Mouse (Mus musculus): Measurements from ENCODE around the gene Sucnr1. TPM values are rescaled to one million over a fixed set of nuclear protein-coding genes. Genes with fewer than 3 reads are reported as not detected.
A peak's percentile ranks its signal among the peaks of the same experiment; 100 is the strongest.
"Not testable (repeated sequence)": the region's sequence is repeated elsewhere in the genome, so short reads cannot be mapped to it uniquely, and the experiment has no call there.

Gene Sucnr1
- total RNA-seq (2014; fragmentation: Nextera tagmentation): not detected in 2 replicates
- not detected in 2 replicates for total RNA-seq (2017)

- no peak for ATAC-seq (replicated peaks; ENCODE audit: poor library complexity, severe bottlenecking)
Measured at GRCm38 (mm10) chr3:60081648-60082047, at the start of gene Sucnr1. TSS of gene Sucnr1 (plus strand) at chr3:60081869.

- no peak for ATAC-seq (replicated peaks; ENCODE audit: poor library complexity, severe bottlenecking)
Measured at GRCm38 (mm10) chr3:60046221-60046913, 35.3 kb upstream of the Sucnr1 start.

- no peak for ATAC-seq (replicated peaks; ENCODE audit: poor library complexity, severe bottlenecking)
Measured at GRCm38 (mm10) chr3:60053231-60053927, 28.3 kb upstream of the Sucnr1 start.

GRCm38 (mm10) chr3:60053931-60054330, 27.7 kb upstream of the Sucnr1 start:
- no peak for ATAC-seq (replicated peaks; ENCODE audit: poor library complexity, severe bottlenecking)

- peak; percentile 50; the same call in 1 of the 2 replicates for ATAC-seq (replicated peaks; ENCODE audit: poor library complexity, severe bottlenecking)
Measured at GRCm38 (mm10) chr3:60056451-60056850, 25.2 kb upstream of the Sucnr1 start.

GRCm38 (mm10) chr3:60057070-60057808, 24.4 kb upstream of the Sucnr1 start:
- ATAC-seq (replicated peaks; ENCODE audit: poor library complexity, severe bottlenecking): no peak

- ATAC-seq (replicated peaks; ENCODE audit: poor library complexity, severe bottlenecking): no peak
Measured at GRCm38 (mm10) chr3:60057809-60058082, 23.9 kb upstream of the Sucnr1 start.

- ATAC-seq (replicated peaks; ENCODE audit: poor library complexity, severe bottlenecking): no peak
Measured at GRCm38 (mm10) chr3:60078883-60079415, 2.7 kb upstream of the Sucnr1 start.

- peak; percentile 98 for ATAC-seq (replicated peaks; ENCODE audit: poor library complexity, severe bottlenecking)
Measured at GRCm38 (mm10) chr3:60080572-60080971, 1.1 kb upstream of the Sucnr1 start.

GRCm38 (mm10) chr3:60082746-60083145, 1.1 kb downstream of the Sucnr1 start:
- ATAC-seq (replicated peaks; ENCODE audit: poor library complexity, severe bottlenecking): no peak

- ATAC-seq (replicated peaks; ENCODE audit: poor library complexity, severe bottlenecking): no peak
Measured at GRCm38 (mm10) chr3:60085729-60086128, 4.1 kb downstream of the Sucnr1 start.

- ATAC-seq (replicated peaks; ENCODE audit: poor library complexity, severe bottlenecking): no peak
Measured at GRCm38 (mm10) chr3:60091321-60091720, 9.7 kb downstream of the Sucnr1 start.

GRCm38 (mm10) chr3:60094386-60095156, 12.9 kb downstream of the Sucnr1 start:
- no peak for ATAC-seq (replicated peaks; ENCODE audit: poor library complexity, severe bottlenecking)

GRCm38 (mm10) chr3:60096941-60097340, 15.3 kb downstream of the Sucnr1 start:
- peak; percentile 66 for ATAC-seq (replicated peaks; ENCODE audit: poor library complexity, severe bottlenecking)

GRCm38 (mm10) chr3:60097485-60097884, 15.8 kb downstream of the Sucnr1 start:
- no peak for ATAC-seq (replicated peaks; ENCODE audit: poor library complexity, severe bottlenecking)

GRCm38 (mm10) chr3:60098521-60098920, 16.9 kb downstream of the Sucnr1 start:
- ATAC-seq (replicated peaks; ENCODE audit: poor library complexity, severe bottlenecking): no peak

GRCm38 (mm10) chr3:60104462-60105109, 22.9 kb downstream of the Sucnr1 start:
- no peak for ATAC-seq (replicated peaks; ENCODE audit: poor library complexity, severe bottlenecking)

- not testable (repeated sequence) for ATAC-seq (replicated peaks; ENCODE audit: poor library complexity, severe bottlenecking)
Measured at GRCm38 (mm10) chr3:60106446-60106845, 24.8 kb downstream of the Sucnr1 start.

- no peak for ATAC-seq (replicated peaks; ENCODE audit: poor library complexity, severe bottlenecking)
Measured at GRCm38 (mm10) chr3:60107736-60108135, 26.1 kb downstream of the Sucnr1 start.

- no peak for ATAC-seq (replicated peaks; ENCODE audit: poor library complexity, severe bottlenecking)
Measured at GRCm38 (mm10) chr3:60108815-60109214, 27.1 kb downstream of the Sucnr1 start.

All from granulocyte monocyte progenitor cell, adult 5-6 weeks (primary cell).